Mouse (Mus musculus) frontal cortex, postnatal 25 days (tissue): ENCODE measurements at regions not wholly inside any gene's neighbourhood (a gene's known extent, or its start where the extent isn't known, plus 50 kb on each side); places are given as distances from the start of the nearest gene placed in this dataset.

ENCODE experiments used
- DNase-seq, 2 experiments: peaks; one replicate each; pipeline ENCODE4 v3.0.0; 2022; ENCODE audit warnings: low spot score in 2 of 2

GRCm38 (mm10) chr10:17427316-17427715, 295.7 kb upstream of the Cited2 start:
- no peak for DNase-seq

- DNase-seq: no peak
Observed at GRCm38 (mm10) chr10:17428315-17428714, 294.7 kb upstream of the Cited2 start.

- no peak for DNase-seq
Observed at GRCm38 (mm10) chr10:17431068-17431467, 291.9 kb upstream of the Cited2 start.

GRCm38 (mm10) chr10:17434098-17434497, 288.9 kb upstream of the Cited2 start:
- no peak for DNase-seq

- DNase-seq: no peak
Observed at GRCm38 (mm10) chr10:17450240-17450639, 272.8 kb upstream of the Cited2 start.

GRCm38 (mm10) chr10:17470880-17471279, 252.1 kb upstream of the Cited2 start:
- DNase-seq: no peak

GRCm38 (mm10) chr10:17472536-17472935, 250.5 kb upstream of the Cited2 start:
- no peak for DNase-seq

GRCm38 (mm10) chr10:17475976-17476375, 247.0 kb upstream of the Cited2 start:
- DNase-seq: no peak

- DNase-seq: no peak
Observed at GRCm38 (mm10) chr10:17476720-17477119, 246.3 kb upstream of the Cited2 start.

GRCm38 (mm10) chr10:17478761-17479632, 244.0 kb upstream of the Cited2 start:
- DNase-seq: no peak

GRCm38 (mm10) chr10:17482751-17483150, 240.3 kb upstream of the Cited2 start:
- no peak for DNase-seq

GRCm38 (mm10) chr10:17485049-17485449, 238.0 kb upstream of the Cited2 start:
- DNase-seq: no peak

GRCm38 (mm10) chr10:17485515-17485914, 237.5 kb upstream of the Cited2 start:
- DNase-seq: no peak

- DNase-seq: no peak
Observed at GRCm38 (mm10) chr10:17486011-17486410, 237.0 kb upstream of the Cited2 start.

- DNase-seq: no peak
Observed at GRCm38 (mm10) chr10:17487460-17487859, 235.6 kb upstream of the Cited2 start.

GRCm38 (mm10) chr10:17491611-17492305, 231.3 kb upstream of the Cited2 start:
- no peak for DNase-seq

- no peak for DNase-seq
Observed at GRCm38 (mm10) chr10:17493137-17493536, 229.9 kb upstream of the Cited2 start.

GRCm38 (mm10) chr10:17496831-17497230, 226.2 kb upstream of the Cited2 start:
- DNase-seq: no peak

GRCm38 (mm10) chr10:17510626-17511193, 212.3 kb upstream of the Cited2 start:
- no peak for DNase-seq

- DNase-seq: no peak
Observed at GRCm38 (mm10) chr10:17511779-17512335, 211.2 kb upstream of the Cited2 start.

GRCm38 (mm10) chr10:17512487-17512886, 210.5 kb upstream of the Cited2 start:
- no peak for DNase-seq

- no peak for DNase-seq
Observed at GRCm38 (mm10) chr10:17513756-17514155, 209.3 kb upstream of the Cited2 start.
